Mouse (Mus musculus) subcutaneous adipose tissue, adult 2 months (tissue): Measurements from ENCODE around the gene Max. TPM values are rescaled to one million over a fixed set of nuclear protein-coding genes. Genes with fewer than 3 reads are reported as not detected.

Experiments used
- polyA plus RNA-seq: library from polyadenylated mRNA; depleted of rRNA; stranded (reverse); fragments of >200 nt; gene quantifications from 2 replicates; pipeline ENCODE4 v1.2.3, GENCODE M21; 2012; ENCODE audit warnings: low replicate concordance; rRNA removed

Gene Max
- polyA plus RNA-seq = 28.4 and 45.7 TPM in 2 replicates

DNA sequence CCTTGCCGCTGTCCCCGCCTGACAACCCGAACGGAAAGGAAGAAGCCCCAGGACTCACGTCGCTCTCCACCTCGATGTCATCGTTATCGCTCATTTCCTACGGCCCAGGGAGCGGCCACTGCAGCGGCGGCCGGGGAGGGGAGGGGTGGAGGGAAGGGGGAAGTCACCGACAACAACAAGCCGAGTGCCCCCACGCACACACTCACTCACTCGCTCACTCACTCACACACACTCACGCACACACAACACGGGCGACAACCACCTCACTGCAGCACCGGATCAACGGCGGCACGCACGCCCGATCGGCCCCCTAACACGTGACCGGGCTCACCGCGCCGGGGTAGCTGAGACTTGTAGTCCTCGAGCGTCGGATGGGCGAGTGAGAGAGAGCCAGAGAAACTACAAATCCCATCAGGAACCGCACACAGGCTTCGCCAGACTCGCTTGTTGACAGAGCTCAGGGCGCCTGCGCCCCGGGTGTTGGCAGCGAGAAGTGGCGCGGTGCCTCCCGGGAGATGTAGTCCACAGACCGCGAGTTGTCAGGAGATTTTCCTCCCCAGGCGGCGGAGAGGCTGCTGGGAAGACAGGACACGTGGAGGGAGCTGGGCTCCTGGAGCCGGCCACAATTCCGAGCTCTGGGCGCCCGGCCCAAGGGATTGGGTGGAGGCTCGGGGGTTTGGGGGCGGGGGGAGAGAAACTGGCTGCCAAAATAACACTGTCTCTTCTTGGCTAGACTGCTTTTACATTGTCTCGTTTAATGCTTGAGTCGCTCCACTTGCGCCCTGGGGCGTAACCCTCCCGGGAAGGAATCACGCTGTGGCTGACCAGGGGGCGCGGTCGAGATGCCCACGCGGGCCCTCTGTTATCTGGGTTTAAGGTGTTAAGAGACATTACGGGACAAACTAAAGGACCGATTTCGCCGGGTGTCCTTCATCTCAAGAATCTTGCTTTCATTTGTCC lies at the start of gene Max:
Gene Max (minus strand): TSS at position 270 of the 960 bp plus-strand sequence.

Other genes with a start within 250 kb of the Max start
- 65.2 and 76.2 TPM in 2 replicates for gene Churc1, start 196.7 kb downstream of the Max start, polyA plus RNA-seq
- gene Fntb, start 196.6 kb downstream of the Max start, polyA plus RNA-seq = 23.6 and 42.6 TPM in 2 replicates
- 73.6 TPM in 1 of 2 replicates, not detected in the other for gene Gpx2, start 166.6 kb downstream of the Max start, polyA plus RNA-seq
- gene Rab15, start 139.3 kb downstream of the Max start, polyA plus RNA-seq = 1.2 and 10.1 TPM in 2 replicates